Mouse (Mus musculus) MEL (cell line): ENCODE measurements around the gene H60b. TPM values are rescaled to one million over a fixed set of nuclear protein-coding genes. Genes with fewer than 3 reads are reported as not detected.
"Not testable (repeated sequence)": the region's sequence is repeated elsewhere in the genome, so short reads cannot be mapped to it uniquely, and the experiment has no call there.

Source experiments
- DNase-seq: peaks from one replicate; pipeline ENCODE4 v3.0.0; 2011; ENCODE audit warnings: low read depth, low spot score
- H3K27ac ChIP-seq: 2 replicates; pipeline ENCODE4 v1.5.1; 2012; ENCODE audit warnings: low read depth, mild to moderate bottlenecking, control low read depth, low read length, moderate library complexity; ENCODE audit not compliant: control insufficient read depth
- H3K27me3 ChIP-seq, 2 experiments: fragments of 150-350 bp in 1 of 2; sonication (generic) in 1 of 2; 2 replicates each; pipeline ENCODE4 v1.6.1; 2012; ENCODE audit warnings: low read length in 2 of 2, mild to moderate bottlenecking in 2 of 2, improper control_type of control experiment in 1 of 2, moderate library complexity in 1 of 2; ENCODE audit not compliant: insufficient read depth in 2 of 2, control insufficient read depth in 1 of 2
- H3K36me3 ChIP-seq, 2 experiments: 2 replicates each; pipeline ENCODE4 v1.6.1; 2012 to 2014; ENCODE audit warnings: low read length in 2 of 2, improper control_type of control experiment in 1 of 2, inconsistent platforms in 1 of 2, mild to moderate bottlenecking in 1 of 2; ENCODE audit not compliant: insufficient read depth in 2 of 2, control insufficient read depth in 1 of 2
- H3K4me1 ChIP-seq, 2 experiments: fragments of 150-350 bp in 1 of 2; sonication (generic) in 1 of 2; 2 replicates each; pipeline ENCODE4 v1.6.1; 2012; ENCODE audit warnings: low read length in 2 of 2, improper control_type of control experiment in 1 of 2, mild to moderate bottlenecking in 1 of 2; ENCODE audit not compliant: insufficient read depth in 2 of 2, control insufficient read depth in 1 of 2
- H3K4me3 ChIP-seq, 2 experiments: fragments of 150-350 bp in 1 of 2; sonication (generic) in 1 of 2; 2 replicates each; pipeline ENCODE4 v1.5.1; 2012; ENCODE audit warnings: low read depth in 2 of 2, low read length in 2 of 2, mild to moderate bottlenecking in 2 of 2, moderate library complexity in 2 of 2, control low read depth in 1 of 2, improper control_type of control experiment in 1 of 2; ENCODE audit not compliant: control insufficient read depth in 1 of 2, insufficient read depth in 1 of 2
- H3K79me2 ChIP-seq: 2 replicates; pipeline ENCODE4 v1.6.1; 2012; ENCODE audit warnings: mild to moderate bottlenecking, low read length, moderate library complexity; ENCODE audit not compliant: control insufficient read depth, poor library complexity, insufficient read depth
- H3K9ac ChIP-seq: 2 replicates; pipeline ENCODE4 v1.6.1; 2012; ENCODE audit warnings: low read depth, mild to moderate bottlenecking, control low read depth, low read length, moderate library complexity; ENCODE audit not compliant: control insufficient read depth, poor library complexity, severe bottlenecking
- H3K9me3 ChIP-seq: fragments of 150-350 bp; sonication (generic); replicated peaks from 2 replicates; pipeline ENCODE4 v1.6.1; 2012; ENCODE audit warnings: mild to moderate bottlenecking, low read length, improper control_type of control experiment, moderate library complexity; ENCODE audit not compliant: insufficient read depth
- BHLHE40 ChIP-seq: IDR thresholded peaks from 2 replicates; pipeline ENCODE4 v1.6.1; 2012; ENCODE audit warnings: low read depth, mild to moderate bottlenecking, inconsistent platforms, low read length, improper control_type of control experiment, borderline replicate concordance
- CTCF ChIP-seq, 3 experiments: IDR thresholded peaks in 2 of 3; conservative IDR thresholded peaks in 1 of 3; 2 replicates each; pipeline ENCODE4 v1.5.1; 2011 to 2012; ENCODE audit warnings: low read length in 3 of 3, low read depth in 2 of 3, mild to moderate bottlenecking in 2 of 3, improper control_type of control experiment in 1 of 3, inconsistent platforms in 1 of 3, mixed read lengths in 1 of 3, moderate library complexity in 1 of 3; ENCODE audit not compliant: control insufficient read depth in 1 of 3, insufficient read depth in 1 of 3, poor library complexity in 1 of 3, severe bottlenecking in 1 of 3
- E2F4 ChIP-seq: IDR thresholded peaks from 2 replicates; pipeline ENCODE4 v1.6.1; 2011; ENCODE audit warnings: low read depth, low read length, improper control_type of control experiment, borderline replicate concordance
- ETS1 ChIP-seq: IDR thresholded peaks from 2 replicates; pipeline ENCODE4 v1.6.1; 2012; ENCODE audit warnings: low read depth, mild to moderate bottlenecking, inconsistent platforms, low read length, improper control_type of control experiment, moderate library complexity
- GATA1 ChIP-seq: IDR thresholded peaks from 2 replicates; pipeline ENCODE4 v1.6.1; 2011; ENCODE audit warnings: low read depth, low read length, improper control_type of control experiment
- HCFC1 ChIP-seq: IDR thresholded peaks from 2 replicates; pipeline ENCODE4 v1.6.1; 2012; ENCODE audit warnings: low read depth, mild to moderate bottlenecking, inconsistent platforms, low read length, improper control_type of control experiment, moderate library complexity
- MAFK ChIP-seq: IDR thresholded peaks from 2 replicates; pipeline ENCODE4 v1.6.1; 2011; ENCODE audit warnings: low read depth, mild to moderate bottlenecking, low read length, improper control_type of control experiment, borderline replicate concordance
- MAX ChIP-seq: IDR thresholded peaks from 2 replicates; pipeline ENCODE4 v1.6.1; 2011; ENCODE audit warnings: low read length, improper control_type of control experiment
- MAZ ChIP-seq: IDR thresholded peaks from 2 replicates; pipeline ENCODE4 v1.6.1; 2012; ENCODE audit warnings: low read depth, mild to moderate bottlenecking, inconsistent platforms, low read length, improper control_type of control experiment
- MEF2A ChIP-seq: IDR thresholded peaks from 2 replicates; pipeline ENCODE4 v1.6.1; 2014; ENCODE audit warnings: low read depth, mild to moderate bottlenecking, inconsistent platforms, low read length, improper control_type of control experiment; ENCODE audit not compliant: poor library complexity, insufficient replicate concordance, severe bottlenecking; ENCODE audit errors: extremely low read depth
- MYB ChIP-seq: IDR thresholded peaks from 2 replicates; pipeline ENCODE4 v1.6.1; 2011; ENCODE audit warnings: mild to moderate bottlenecking, low read depth, low read length, improper control_type of control experiment
- MYC ChIP-seq: IDR thresholded peaks from 2 replicates; pipeline ENCODE4 v1.6.1; 2011; ENCODE audit warnings: low read depth, mild to moderate bottlenecking, low read length, improper control_type of control experiment, moderate library complexity
- NELFE ChIP-seq: IDR thresholded peaks from 2 replicates; pipeline ENCODE4 v1.6.1; 2011; ENCODE audit warnings: low read depth, low read length, improper control_type of control experiment
- NRF1 ChIP-seq: IDR thresholded peaks from 2 replicates; pipeline ENCODE4 v1.6.1; 2014; ENCODE audit warnings: low read depth, mild to moderate bottlenecking, inconsistent platforms, low read length, improper control_type of control experiment, moderate library complexity; ENCODE audit not compliant: poor library complexity, insufficient read depth, severe bottlenecking
- POLR2A ChIP-seq, 2 experiments: IDR thresholded peaks; 2 replicates each; pipeline ENCODE4 v1.6.1; 2011 to 2012; ENCODE audit warnings: low read length in 2 of 2, mild to moderate bottlenecking in 2 of 2, control low read depth in 1 of 2, improper control_type of control experiment in 1 of 2, low read depth in 1 of 2, moderate library complexity in 1 of 2; ENCODE audit not compliant: control insufficient read depth in 1 of 2, insufficient read depth in 1 of 2, poor library complexity in 1 of 2
- TAL1 ChIP-seq: IDR thresholded peaks from 2 replicates; pipeline ENCODE4 v1.6.1; 2012; ENCODE audit warnings: mild to moderate bottlenecking, inconsistent platforms, low read length, moderate library complexity, mixed read lengths
- TBP ChIP-seq: IDR thresholded peaks from 2 replicates; pipeline ENCODE4 v1.8.0; 2011; ENCODE audit warnings: low read depth, low read length, improper control_type of control experiment
- TCF12 ChIP-seq: IDR thresholded peaks from 2 replicates; pipeline ENCODE4 v1.6.1; 2014; ENCODE audit warnings: low read depth, mild to moderate bottlenecking, inconsistent platforms, low read length, improper control_type of control experiment, moderate library complexity
- UBTF ChIP-seq: IDR thresholded peaks from 2 replicates; pipeline ENCODE4 v1.6.1; 2012; ENCODE audit warnings: low read depth, mild to moderate bottlenecking, inconsistent platforms, low read length, improper control_type of control experiment, moderate library complexity, borderline replicate concordance; ENCODE audit not compliant: insufficient read depth
- USF1 ChIP-seq: IDR thresholded peaks from 2 replicates; pipeline ENCODE4 v1.6.1; 2014; ENCODE audit warnings: low read depth, mild to moderate bottlenecking, inconsistent platforms, low read length, improper control_type of control experiment, moderate library complexity
- ZKSCAN1 ChIP-seq: IDR thresholded peaks from 2 replicates; pipeline ENCODE4 v1.6.1; 2012; ENCODE audit warnings: low read depth, mild to moderate bottlenecking, inconsistent platforms, low read length, improper control_type of control experiment, moderate library complexity
- polyA plus RNA-seq, 2 experiments: library from polyadenylated mRNA; stranded (reverse) in 1 of 2; unstranded in 1 of 2; fragments of >175 nt in 1 of 2; fragments of >200 nt in 1 of 2; gene quantifications; 2 replicates each; pipeline versions ENCODE4 v1.2.1 to v1.2.4; 2012; ENCODE audit warnings: low replicate concordance in 2 of 2, low read depth in 1 of 2; ENCODE audit not compliant: insufficient read length in 2 of 2, insufficient read depth in 1 of 2, missing spikeins in 1 of 2
- total RNA-seq: library from RNA; depleted of rRNA; stranded (reverse); fragments of 300-350 nt; gene quantifications from 2 replicates; pipeline ENCODE4 v1.2.3, GENCODE M21; 2012

H60b gene
- total and polyA plus RNA-seq, 3 experiments = not detected

- Histone ChIP-seq H3K4me1 (no peaks in the 10 kb centered on the region), H3K27ac (no peak overlapping the region), H3K27me3 (no peaks in the 10 kb centered on the region), H3K9ac (no peak overlapping the region), H3K9me3 (no peaks in the 10 kb centered on the region), H3K36me3 (no peaks in the 10 kb centered on the region), H3K79me2 (no peaks in the 10 kb centered on the region; the same call in 1 of the 2 replicates), H3K4me3 (no peak overlapping the region)
- no peak for DNase-seq
- TF ChIP-seq E2F4 (no peak), CTCF (IDR thresholded peaks at IDR 0.05 in 2 of 3, conservative IDR thresholded peaks at IDR 0.05 in 1 of 3; ENCODE audit: control insufficient read depth in 1 of 3, insufficient read depth in 1 of 3, low read depth in 2 of 3, low read length in 3 of 3, poor library complexity in 1 of 3, severe bottlenecking in 1 of 3) (no peak), GATA1 (no peak), NELFE (no peak), POLR2A (IDR thresholded peaks at IDR 0.05; ENCODE audit: control insufficient read depth in 1 of 2, insufficient read depth in 1 of 2, low read depth in 1 of 2, low read length in 2 of 2, poor library complexity in 1 of 2) (no peak), USF1 (no peak), TBP (no peak), NRF1 (no peak), MYC (no peak), MAFK (no peak)
Observed at GRCm38 (mm10) chr10:22149691-22150465, 8.5 kb upstream of the H60b start.

- Histone ChIP-seq H3K27me3 (no peaks in the 10 kb centered on the region), H3K9ac (no peak overlapping the region), H3K36me3 (no peaks in the 10 kb centered on the region), H3K27ac (no peak overlapping the region), H3K4me3 (no peak overlapping the region), H3K9me3 (no peaks in the 10 kb centered on the region), H3K79me2 (no peaks in the 10 kb centered on the region; the same call in 1 of the 2 replicates), H3K4me1 (no peaks in the 10 kb centered on the region)
- TF ChIP-seq HCFC1 = no peak
- TF ChIP-seq ETS1 = no peak
- no peak for TF ChIP-seq TBP
- no peak for TF ChIP-seq MAX
- no peak for TF ChIP-seq TCF12
- no peak for TF ChIP-seq ZKSCAN1
- no peak for TF ChIP-seq NELFE
- TF ChIP-seq BHLHE40 = no peak
- no peak for TF ChIP-seq TAL1
- no peak for TF ChIP-seq MYB
- TF ChIP-seq MYC = no peak
- no peak for TF ChIP-seq MAZ
- no peak for TF ChIP-seq UBTF
- TF ChIP-seq MEF2A = no peak
- DNase-seq = no peak
Observed at GRCm38 (mm10) chr10:22150593-22150992, 7.8 kb upstream of the H60b start.

DNA sequence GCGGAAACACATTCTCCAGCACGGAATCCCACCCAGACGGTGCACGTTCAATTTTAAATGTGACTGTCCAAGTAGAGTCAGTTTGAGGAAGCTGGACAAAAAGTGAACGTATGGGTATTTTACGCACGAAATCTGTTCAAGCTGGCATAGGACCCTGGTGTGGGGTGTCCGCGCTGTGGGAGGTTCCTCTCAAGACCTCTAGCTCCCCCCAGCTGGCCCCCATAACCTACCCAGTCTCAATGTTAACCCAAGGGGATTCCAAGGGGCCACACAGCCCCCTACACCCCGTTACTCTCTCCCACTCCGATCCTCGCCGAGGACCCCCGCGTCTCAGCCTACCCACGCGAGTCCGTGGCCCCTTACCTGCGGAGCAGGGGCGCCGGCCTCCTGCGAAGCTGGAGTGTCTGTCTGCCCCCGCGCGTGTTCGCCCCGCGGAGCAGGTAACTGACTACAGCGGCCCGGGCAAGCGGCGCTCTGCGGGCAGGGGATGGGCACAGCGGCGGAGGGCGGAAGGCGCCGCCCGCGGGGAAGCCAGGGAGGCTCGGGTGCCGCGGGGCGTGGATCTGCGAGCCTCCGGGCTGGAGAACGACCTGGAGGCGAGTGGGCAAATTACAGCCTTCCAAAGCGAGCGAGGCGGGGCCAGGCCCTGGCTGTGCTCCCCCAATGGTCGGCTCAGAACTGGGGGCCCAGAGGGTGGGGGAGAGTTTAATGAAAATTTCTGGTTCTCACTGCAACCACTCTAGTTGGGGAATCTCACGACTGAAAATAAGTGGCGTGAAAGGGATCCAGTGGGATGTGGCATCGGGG, 7.1 kb upstream of the H60b start:
- H3K9ac ChIP-seq, DNase-seq, H3K36me3 ChIP-seq, H3K79me2 ChIP-seq, H3K27ac ChIP-seq, H3K9me3 ChIP-seq, H3K4me1 ChIP-seq, H3K27me3 ChIP-seq, H3K4me3 ChIP-seq: not testable (repeated sequence)
